Mouse (Mus musculus): Measurements from ENCODE around the gene Cxxc4.
"Not testable (repeated sequence)": the region's sequence is repeated elsewhere in the genome, so short reads cannot be mapped to it uniquely, and the experiment has no call there.

Cxxc4 gene

DNA sequence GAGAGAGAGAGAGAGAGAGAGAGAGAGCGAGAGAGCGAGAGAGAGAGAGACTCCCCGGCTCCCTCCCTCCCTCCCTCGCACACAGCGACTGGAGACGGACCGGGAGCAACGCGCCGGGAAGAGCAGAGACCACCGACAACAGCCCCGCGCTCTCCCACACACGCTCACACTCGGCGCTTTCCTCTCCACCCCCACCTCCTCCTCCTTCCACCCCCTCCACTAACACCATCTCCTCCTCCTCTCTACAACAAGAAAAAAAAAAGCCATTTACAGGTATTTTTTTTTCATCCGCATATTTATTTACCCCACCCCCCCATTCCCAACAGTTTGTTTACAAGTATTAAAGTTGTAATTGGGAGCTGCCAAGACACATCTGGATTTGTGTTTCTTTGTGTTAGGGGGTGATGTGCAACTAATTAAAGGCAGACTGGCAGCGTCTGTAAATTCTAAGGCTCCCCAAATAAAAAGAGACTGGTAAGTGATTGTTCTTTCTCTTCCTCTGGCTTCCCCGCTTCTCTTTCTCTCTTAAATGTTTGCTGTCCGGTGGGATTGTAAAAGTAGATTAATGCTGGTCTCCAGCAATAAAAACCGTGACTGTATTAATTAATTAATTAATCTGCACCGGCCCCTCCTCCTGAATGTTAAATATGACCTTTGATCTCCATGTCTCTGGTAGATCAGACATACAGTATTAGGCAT is at the start of gene Cxxc4:
Gene Cxxc4 (plus strand): TSS at position 71 of the 699 bp plus-strand sequence.
- no peak for DNase-seq (ENCODE audit: extremely low spot score, low spot score)

DNA sequence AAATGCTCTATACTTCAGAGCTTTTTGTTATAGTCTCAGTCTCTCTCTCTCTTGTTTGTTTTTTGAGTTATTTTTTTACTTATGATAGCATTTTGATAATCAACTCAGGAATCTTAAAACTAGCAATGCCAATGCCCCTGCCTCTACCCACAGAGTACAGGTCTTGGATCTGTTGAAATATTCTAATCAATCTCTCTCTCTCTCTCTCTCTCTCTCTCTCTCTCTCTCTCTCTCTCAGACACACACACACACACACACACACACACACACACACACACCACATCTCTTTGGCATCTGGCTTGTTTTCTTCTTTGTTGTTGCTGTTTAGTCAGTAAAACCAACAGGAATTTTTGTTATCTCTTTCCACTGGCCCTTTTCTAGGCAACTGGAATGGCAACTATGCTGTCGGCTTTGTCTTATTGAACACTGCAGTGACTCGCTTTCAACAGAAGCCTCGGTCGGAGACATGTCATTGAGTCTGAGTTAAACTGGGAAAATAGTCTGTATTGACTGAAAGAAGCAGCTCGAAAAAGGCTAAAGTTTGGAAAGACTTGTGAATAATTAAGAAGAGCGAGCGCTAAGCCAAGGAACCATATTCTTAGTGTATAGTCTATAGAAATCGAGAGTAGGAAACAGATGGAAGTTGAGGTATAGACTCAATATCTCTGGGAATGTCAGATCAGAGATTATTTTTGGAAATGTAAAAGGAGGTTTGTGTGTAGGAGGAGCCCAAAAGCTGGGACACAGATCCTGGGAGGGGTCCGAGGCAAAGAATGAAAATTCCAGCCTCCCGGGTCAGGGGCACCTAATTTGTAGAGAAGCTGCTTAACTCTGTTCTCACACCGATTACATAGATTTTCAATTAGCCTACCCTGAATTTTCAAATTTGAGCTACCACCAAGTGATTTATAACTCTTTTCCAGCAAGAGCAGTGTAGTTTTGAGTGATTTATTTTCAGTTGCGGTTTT is 47.0 kb upstream of the Cxxc4 start:
- no peak for DNase-seq (ENCODE audit: extremely low spot score, low spot score)

DNA sequence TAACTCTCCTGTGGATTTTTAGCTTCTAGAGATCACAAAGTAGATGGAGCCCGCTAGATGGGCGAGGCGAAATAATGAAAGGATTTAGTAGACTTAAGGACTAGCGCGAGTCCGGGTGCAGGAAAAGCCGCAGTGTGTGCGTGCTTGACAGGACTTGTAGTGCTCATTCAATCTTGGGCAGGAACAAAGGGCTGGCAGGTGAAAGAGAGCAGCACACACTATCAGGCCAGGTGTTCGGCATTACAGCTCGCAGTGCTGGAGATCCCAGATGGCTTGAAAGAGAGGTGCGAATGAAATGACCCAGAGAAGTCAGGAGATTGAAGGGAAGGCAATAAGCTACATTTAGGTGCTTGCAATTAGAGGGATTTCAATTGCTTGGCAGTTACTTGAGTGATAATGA is 46.2 kb upstream of the Cxxc4 start:
- DNase-seq (ENCODE audit: extremely low spot score, low spot score), result peak; percentile 17

DNA sequence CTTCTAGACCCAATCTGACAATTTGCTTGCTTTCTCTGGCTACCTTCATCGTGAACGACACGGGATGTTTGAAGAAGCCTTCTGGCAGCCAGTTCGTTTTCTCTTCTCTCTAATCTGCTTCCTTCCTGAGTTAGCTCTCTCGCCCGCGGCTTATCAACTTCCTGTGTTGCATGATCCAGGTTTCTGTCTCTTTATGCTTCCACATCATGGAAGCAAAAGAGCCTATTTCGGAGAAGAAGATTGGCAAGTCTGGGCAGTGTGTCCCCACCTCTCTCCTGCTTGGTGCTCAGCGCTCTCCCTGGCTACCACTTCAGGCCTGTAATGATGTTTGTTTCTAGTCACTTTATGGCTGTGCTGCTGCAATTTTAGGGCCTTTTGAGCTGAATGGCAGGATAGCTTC is 36.4 kb upstream of the Cxxc4 start:
- DNase-seq (ENCODE audit: extremely low spot score, low spot score), result no peak

DNA sequence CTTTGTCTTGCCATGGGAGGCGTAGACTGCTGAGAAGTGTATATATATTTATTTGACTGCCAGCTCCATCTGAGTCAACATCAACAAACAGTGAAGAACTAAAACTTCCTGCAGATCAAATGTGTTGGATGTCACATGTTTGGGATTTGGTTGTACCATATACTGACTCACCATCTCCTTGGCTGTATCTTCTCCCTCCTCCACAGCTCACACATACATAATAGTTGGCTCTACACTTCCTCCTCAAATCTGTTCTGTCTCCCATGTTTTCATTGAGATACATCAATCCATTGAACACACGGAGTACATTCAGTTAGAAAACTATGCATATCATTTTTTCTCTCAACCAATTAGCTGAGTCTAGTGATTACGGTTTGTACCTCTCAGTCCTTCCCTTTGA is 29.7 kb upstream of the Cxxc4 start:
- DNase-seq (ENCODE audit: extremely low spot score, low spot score), result no peak

DNA sequence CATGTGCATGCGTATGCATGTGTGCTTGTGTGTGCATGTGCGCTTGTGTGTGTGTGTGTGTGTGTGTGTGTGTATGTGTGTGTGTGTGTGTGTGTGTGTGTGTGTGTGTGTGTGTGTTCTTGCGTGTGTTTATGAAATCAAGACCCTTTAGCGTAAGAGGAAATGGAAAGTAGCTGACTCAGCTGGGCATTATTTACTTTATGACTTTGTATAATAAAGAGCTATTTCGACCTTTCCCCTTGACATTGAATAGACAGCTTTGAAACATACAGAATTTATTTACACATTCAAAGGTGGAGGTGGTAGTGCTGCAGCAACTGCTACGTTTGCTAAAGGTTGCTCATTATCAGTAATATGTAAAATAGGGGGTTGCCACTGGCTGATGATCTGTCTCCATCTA is 25.3 kb upstream of the Cxxc4 start:
- no peak for DNase-seq (ENCODE audit: extremely low spot score, low spot score)

DNA sequence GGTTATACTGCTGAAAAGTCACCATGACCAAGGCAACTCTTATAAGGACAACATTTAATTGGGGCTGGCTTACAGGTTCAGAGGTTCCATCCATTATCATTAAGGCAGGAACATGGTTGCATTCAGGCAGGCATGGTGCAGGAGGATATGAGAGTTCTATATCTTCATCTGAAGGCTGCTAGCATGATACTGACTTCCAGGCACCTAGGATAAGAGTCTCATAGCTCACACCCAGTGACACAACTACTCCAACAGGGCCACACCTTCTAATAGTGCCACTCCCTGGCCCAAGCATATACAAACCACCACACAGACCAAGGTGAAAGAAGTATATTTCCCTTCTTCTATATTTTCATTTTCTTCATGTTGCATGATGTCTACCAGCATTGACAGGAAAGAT is 16.4 kb upstream of the Cxxc4 start:
- DNase-seq (ENCODE audit: extremely low spot score, low spot score), result not testable (repeated sequence)

DNA sequence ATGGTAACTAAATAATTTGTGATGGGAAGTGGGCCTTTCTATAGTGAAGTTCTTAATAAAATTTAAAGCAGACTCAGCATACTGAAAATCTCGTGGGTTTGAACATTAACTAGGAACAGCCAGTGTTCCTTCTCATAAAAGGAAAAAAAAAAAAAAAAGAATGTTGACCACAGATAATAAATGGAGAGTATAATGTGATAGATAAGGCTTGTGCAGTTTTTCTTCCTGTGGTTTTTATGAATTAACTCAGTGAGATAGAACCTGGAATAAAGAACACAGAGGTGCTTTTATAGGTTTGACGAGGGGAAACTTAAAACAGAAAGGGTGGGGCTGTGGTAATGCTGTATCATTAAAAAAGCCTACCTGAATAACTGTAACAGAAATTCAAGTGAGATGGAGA is 15.3 kb upstream of the Cxxc4 start:
- no peak for DNase-seq (ENCODE audit: extremely low spot score, low spot score)

DNA sequence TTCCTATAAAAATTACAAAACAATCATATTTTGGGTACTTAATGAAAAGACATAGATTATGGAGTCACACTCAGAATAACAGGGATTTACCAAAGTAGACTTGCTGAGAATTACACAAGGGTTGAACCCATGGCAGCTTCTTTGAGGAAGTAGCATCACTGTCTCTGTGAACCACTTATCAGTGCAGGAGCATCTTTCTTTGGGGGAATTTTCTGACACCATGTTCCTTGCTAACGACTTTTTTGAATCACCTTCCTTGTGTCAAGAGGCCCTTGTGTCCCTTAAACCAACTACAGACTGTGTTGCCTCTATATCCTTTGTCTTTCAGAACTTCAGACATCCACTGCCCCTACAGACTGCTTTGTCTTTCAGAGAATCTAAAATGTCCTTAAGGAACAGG is 13.7 kb upstream of the Cxxc4 start:
- no peak for DNase-seq (ENCODE audit: extremely low spot score, low spot score)

DNA sequence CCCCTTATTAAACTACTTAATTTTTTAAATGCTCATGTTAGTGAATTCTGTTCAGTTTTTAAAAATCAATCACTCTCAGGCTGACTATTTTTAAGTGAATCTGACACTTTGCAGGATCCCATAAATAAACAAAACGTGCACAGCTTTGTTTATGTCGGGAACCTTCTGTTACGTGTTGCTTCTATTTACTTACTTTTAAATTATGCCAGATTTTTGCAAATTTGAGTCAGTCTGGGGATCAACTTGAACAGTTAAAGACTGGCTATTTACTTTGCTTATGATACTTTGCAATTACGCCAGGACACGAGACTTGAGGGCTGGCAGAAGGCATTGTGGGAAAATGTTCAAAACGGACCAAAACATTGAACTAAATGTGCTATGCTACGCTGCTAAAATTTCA is 12.3 kb upstream of the Cxxc4 start:
- DNase-seq (ENCODE audit: extremely low spot score, low spot score), result no peak

DNA sequence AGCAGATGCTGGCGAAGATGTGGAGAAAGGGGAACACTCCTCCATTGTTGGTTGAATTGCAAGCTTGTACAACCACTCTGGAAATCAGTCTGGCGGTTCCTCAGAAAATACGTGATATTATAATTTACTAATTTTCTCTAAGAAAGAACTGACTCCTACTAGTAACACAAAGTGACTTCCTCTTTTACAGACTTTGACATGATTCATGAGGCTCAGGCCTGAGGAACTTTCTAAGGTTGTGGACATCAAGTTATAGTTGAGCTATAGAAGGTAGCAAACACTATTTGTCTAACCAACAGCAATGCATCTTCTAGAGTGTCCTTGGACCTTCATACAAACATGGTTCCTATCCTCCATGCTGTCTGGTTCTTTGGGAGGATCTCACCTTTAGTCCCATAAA is 10.4 kb upstream of the Cxxc4 start:
- no peak for DNase-seq (ENCODE audit: extremely low spot score, low spot score)

DNA sequence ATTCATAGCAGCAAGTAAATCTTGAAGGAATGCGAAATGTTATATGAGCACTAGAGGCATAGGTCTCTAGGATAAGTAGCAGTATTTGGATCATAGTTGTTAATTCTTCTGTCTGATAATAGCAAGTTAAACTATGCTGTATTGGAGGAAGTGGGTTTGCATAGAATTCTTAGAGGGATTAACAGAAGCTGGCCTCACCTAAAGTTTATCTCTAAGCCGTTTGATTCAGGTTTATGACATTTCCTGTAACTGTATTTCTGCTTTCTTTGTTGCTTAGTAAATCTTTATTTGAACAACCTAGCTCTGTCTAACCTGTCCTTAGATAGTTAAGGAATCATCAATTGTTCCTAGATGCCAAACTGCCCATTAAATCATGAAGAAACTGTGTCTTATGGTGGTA is 3.5 kb upstream of the Cxxc4 start:
- no peak for DNase-seq (ENCODE audit: extremely low spot score, low spot score)

DNA sequence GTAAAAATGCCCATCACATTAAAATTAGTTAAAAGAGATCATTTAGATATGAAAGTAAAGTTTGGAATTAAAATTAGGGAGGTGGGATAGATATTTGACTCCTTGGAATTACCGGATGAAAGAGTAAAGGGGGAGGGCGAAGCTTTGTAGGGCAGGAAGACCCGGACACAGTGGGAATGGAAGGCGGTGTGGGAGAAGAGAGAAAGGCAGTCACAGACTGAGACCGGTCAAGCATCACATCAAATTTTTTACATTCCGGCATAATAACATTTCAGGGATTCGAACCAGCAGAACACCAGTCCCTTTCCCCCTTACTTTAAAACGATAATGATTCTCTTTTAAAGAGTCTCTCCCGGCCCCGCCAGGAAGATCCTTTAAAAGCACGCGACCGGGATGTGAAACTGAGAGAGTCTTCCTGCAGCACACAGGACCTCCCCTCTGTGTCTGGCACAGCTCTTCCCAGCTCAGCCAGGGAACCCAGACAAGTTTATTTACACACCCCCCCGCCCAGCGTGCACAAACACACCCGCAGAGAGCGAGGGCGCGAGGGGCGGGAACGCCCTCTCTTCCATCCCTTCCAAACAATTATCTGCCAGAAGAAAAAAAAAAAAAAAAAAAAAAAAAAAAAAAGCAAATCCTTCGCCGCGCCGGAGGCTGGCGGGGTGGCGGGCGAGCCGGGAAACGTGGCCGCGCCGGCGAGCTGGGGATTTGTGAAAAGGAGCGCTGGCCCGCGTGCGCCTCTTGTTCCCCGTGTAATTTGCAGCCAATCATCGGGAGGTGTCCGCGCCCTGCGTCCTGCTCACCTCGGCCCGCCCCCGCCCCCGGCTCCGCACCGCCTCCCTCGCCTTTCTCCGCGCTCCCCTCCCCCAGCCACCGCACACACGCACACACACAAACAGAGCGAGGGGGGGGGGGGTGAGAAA is 532 bp upstream of the Cxxc4 start:
- DNase-seq (ENCODE audit: extremely low spot score, low spot score), result peak; percentile 91

DNA sequence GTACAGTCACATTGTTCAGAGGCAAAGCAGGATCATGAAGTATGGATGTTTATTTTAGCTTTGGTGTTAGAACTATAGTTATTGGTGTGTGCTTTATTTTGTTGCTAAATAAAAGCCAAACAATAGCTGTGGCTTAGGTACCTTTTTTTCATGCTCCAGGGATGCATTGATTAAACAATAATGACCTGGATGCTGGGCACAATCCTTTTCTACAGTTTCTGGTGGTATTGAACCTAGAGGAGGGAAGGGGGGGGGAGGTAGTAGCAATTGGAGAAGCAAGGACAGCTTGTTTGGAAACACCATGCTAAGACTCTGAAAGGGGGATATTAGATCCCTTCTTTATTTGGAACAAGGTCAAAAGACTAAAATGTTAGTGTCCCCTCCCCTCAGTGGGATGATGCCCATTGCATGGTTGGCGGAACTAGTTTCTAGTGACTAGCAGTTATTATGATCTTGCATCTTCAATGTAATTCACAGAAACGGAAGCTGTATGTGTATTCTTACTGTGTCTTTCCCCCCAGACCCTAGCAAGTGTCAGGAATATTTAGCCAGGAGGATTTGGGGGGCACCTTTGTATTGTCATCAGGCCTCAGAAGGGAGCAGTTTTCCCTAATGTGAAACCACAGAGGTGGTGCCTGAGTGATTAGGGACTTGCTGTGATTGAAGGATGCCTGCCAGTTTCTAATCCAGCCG is 975 bp downstream of the Cxxc4 start:
- DNase-seq (ENCODE audit: extremely low spot score, low spot score), result peak; percentile 30

DNA sequence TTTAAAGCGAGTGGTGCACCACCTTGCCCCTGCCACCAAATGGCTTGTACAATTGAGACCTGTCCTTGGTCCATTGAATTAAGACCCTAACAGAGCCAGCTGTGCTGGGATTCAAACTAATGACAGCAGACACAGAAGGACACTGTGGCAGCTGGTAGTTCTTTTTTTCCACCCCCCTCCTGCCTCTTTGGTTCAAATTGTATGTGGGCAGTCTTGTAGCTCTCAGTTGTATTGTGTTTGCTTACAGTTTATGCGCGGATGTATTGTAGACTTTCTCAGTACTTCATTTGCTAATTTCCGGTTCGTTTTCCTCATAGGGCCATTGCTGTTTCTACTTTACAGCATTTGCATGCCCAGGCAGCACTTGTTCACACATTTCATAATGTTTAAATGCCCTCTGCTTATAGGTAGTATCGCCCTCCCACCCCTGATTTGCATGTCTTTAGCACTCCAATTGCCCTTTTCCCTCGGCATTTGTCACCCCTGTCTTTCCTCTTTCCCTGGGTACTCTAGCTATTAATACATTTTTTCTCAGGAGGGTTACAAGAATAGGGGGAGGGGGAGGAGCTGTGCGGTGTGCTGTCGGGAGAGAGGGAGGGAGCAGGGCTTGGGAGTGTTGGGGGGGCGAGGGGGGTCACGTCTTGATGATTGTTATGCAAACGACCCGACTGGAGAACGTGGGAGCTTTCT is 2.5 kb downstream of the Cxxc4 start:
- DNase-seq (ENCODE audit: extremely low spot score, low spot score), result peak; percentile 67

DNA sequence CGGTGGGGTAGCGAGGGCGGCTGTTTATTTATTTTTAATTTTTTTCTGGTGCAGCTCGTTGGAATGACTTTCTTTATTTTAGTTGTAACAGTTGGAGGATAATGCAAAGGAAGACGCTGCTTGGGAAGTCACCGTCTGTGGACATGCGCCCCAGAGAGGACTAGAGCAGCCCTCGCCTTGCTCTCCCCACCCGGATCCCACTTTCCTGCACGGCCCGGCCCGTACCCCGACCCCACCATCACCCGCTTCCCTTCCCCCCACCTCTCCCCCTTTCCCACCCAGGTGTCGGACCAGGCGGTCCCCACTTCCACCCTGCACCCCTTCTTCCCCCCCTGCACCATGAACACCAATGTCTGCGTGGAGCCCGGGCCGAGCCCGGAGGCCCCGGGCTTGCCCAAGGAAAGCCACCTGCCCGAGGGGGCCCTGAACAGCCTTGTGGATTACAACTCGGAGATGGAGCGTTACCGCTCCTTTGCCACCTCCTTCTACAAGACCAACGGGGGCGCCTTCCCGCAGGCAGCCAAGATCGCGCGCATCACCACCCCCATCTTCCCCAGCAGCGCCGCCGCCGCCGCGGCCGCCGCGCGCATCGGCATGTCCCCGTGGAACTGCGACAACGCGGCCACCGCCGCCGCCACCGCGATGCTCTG is 3.2 kb downstream of the Cxxc4 start:
- DNase-seq (ENCODE audit: extremely low spot score, low spot score), result peak; percentile 77

DNA sequence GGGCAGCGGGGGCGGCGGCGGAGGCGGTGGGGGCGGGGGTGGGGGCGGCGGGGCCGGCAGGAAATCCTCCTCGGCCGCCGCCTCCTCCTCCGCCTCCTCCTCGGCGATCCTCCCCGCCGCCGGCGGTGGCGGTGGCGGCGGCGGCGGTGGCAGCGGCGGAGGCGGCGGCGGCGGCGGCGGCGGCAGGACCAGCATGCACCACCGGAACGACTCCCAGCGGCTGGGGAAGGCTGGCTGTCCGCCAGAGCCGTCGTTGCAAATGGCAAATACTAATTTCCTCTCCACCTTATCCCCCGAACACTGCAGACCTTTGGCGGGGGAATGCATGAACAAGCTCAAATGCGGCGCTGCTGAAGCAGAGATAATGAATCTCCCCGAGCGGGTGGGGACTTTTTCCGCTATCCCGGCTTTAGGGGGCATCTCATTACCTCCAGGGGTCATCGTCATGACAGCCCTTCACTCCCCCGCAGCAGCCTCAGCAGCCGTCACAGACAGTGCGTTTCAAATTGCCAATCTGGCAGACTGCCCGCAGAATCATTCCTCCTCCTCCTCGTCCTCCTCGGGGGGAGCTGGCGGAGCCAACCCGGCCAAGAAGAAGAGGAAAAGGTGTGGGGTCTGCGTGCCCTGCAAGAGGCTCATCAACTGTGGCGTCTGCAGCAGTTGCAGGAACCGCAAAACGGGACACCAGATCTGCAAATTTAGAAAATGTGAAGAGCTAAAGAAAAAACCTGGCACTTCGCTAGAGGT is 3.9 kb downstream of the Cxxc4 start:
- peak; percentile 79 for DNase-seq (ENCODE audit: extremely low spot score, low spot score)

DNA sequence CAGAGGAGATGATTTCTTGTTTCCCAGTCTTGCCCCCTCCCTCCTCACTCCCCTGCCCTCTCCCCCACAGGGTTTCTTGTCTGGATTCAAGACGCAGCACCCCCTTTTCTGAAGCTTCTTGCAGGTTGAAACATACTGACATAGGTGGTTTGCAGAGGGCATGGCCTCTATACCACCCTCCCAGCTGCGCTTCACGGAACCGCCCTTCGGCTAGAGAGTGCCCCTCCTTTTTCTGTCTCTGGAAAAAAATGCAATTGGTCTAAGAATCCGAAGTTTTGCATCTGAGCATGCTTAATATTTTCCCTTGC is 4.4 kb downstream of the Cxxc4 start:
- no peak for DNase-seq (ENCODE audit: extremely low spot score, low spot score)

DNA sequence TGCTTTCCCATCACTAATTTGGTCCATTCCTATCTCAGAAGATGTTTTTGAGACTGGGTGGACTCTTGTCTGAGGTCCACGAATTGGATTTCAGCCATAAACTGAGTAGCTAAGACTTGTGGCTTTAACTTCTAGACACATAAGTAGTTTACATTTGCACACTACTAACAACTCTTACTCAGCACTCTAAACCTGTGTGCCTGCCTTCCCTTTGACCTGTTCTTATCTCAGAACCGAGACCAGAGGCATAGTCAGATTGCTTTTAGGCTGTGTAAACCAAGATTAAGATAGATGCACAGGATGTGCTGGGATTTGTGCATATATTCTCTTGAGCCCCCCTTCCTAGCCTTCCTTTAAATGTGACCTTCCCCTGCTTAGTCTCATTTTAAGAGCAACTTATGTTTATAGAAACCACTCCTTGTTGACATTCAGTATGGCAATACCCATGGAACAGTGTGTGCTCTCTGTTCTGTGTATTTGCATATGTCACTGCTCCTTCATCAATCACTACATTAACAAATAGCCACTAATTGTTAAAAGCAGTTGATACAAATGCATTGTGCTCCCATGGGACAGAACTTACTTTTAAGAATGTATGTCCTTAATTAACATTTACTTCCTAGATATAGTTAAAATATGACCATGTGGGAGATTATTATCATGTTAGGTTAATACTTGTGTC is 7.0 kb downstream of the Cxxc4 start:
- no peak for DNase-seq (ENCODE audit: extremely low spot score, low spot score)

Data from neural tube, embryonic 10.5 days (tissue).